Mouse (Mus musculus): ENCODE results near the gene Ece1. TPM values are rescaled to one million over a fixed set of nuclear protein-coding genes. Genes with fewer than 3 reads are reported as not detected.
"Not testable (repeated sequence)": the region's sequence is repeated elsewhere in the genome, so short reads cannot be mapped to it uniquely, and the experiment has no call there.

Ece1 gene
- polyA plus RNA-seq, 1 experiment from 2014 or later = 25.1 TPM

- H3K4me3 ChIP-seq (ENCODE audit: low read depth, low read length); DNase-seq (ENCODE audit: low spot score); H3K27me3 ChIP-seq (ENCODE audit: control insufficient read depth, insufficient read depth, low read length); H3K9ac ChIP-seq (ENCODE audit: low read depth, low read length); H3K36me3 ChIP-seq (ENCODE audit: control insufficient read depth, insufficient read depth, low read length); H3K27ac ChIP-seq (ENCODE audit: low read depth, low read length); H3K4me2 ChIP-seq (replicated peaks; ENCODE audit: low read depth, low read length); H3K4me1 ChIP-seq (replicated peaks; ENCODE audit: control insufficient read depth, insufficient read depth, low read length); H3K9me3 ChIP-seq (ENCODE audit: control insufficient read depth, low read length): not testable (repeated sequence)
- no CpG with 5 or more reads among the region's 11 CpGs for WGBS
- peak; percentile 66; the same call in 1 of the 2 replicates for ATAC-seq (ENCODE audit: low FRiP score)
Measured at GRCm38 (mm10) chr4:137970623-137971199, 108.7 kb downstream of the Ece1 start.

GRCm38 (mm10) chr4:137974856-137975432, 112.9 kb downstream of the Ece1 start:
- peak; percentile 32 for ATAC-seq (ENCODE audit: low FRiP score)
- H3K27ac ChIP-seq (ENCODE audit: low read depth, low read length); DNase-seq (ENCODE audit: low spot score); H3K27me3 ChIP-seq (ENCODE audit: control insufficient read depth, insufficient read depth, low read length); H3K4me1 ChIP-seq (replicated peaks; ENCODE audit: control insufficient read depth, insufficient read depth, low read length); H3K36me3 ChIP-seq (ENCODE audit: control insufficient read depth, insufficient read depth, low read length); H3K4me3 ChIP-seq (ENCODE audit: low read depth, low read length); H3K9ac ChIP-seq (ENCODE audit: low read depth, low read length); H3K4me2 ChIP-seq (replicated peaks; ENCODE audit: low read depth, low read length); H3K9me3 ChIP-seq (ENCODE audit: control insufficient read depth, low read length): not testable (repeated sequence)
- no CpG with 5 or more reads among the region's 11 CpGs for WGBS

- not testable (repeated sequence) for H3K9me3 ChIP-seq (ENCODE audit: control insufficient read depth, low read length); H3K4me3 ChIP-seq (ENCODE audit: low read depth, low read length); H3K4me2 ChIP-seq (replicated peaks; ENCODE audit: low read depth, low read length); H3K36me3 ChIP-seq (ENCODE audit: control insufficient read depth, insufficient read depth, low read length); H3K27me3 ChIP-seq (ENCODE audit: control insufficient read depth, insufficient read depth, low read length); H3K9ac ChIP-seq (ENCODE audit: low read depth, low read length); H3K27ac ChIP-seq (ENCODE audit: low read depth, low read length); DNase-seq (ENCODE audit: low spot score); H3K4me1 ChIP-seq (replicated peaks; ENCODE audit: control insufficient read depth, insufficient read depth, low read length)
- peak; percentile 59 for ATAC-seq (ENCODE audit: low FRiP score)
- WGBS = no CpG with 5 or more reads among the region's 11 CpGs
Measured at GRCm38 (mm10) chr4:137979066-137979644, 117.1 kb downstream of the Ece1 start.

- no peak overlapping the region for H3K4me2 ChIP-seq (replicated peaks; ENCODE audit: low read depth, low read length)
- no peak overlapping the region for H3K9ac ChIP-seq (ENCODE audit: low read depth, low read length)
- no peaks in the 10 kb centered on the region for H3K27me3 ChIP-seq (ENCODE audit: control insufficient read depth, insufficient read depth, low read length)
- H3K4me3 ChIP-seq (ENCODE audit: low read depth, low read length) = no peak overlapping the region
- no peaks in the 10 kb centered on the region for H3K4me1 ChIP-seq (replicated peaks; ENCODE audit: control insufficient read depth, insufficient read depth, low read length)
- no peaks in the 10 kb centered on the region for H3K36me3 ChIP-seq (ENCODE audit: control insufficient read depth, insufficient read depth, low read length)
- no peak for ATAC-seq (ENCODE audit: low FRiP score)
- no peak overlapping the region for H3K27ac ChIP-seq (ENCODE audit: low read depth, low read length)
- no peak for DNase-seq (ENCODE audit: low spot score)
- WGBS = 83% methylated on average over 1 of the region's 1 CpGs
- H3K9me3 ChIP-seq (ENCODE audit: control insufficient read depth, low read length) = no peaks in the 10 kb centered on the region
Measured at GRCm38 (mm10) chr4:137982869-137983268, 120.8 kb downstream of the Ece1 start.

- H3K9me3 ChIP-seq (ENCODE audit: control insufficient read depth, low read length) = no peaks in the 10 kb centered on the region
- no peaks in the 10 kb centered on the region for H3K36me3 ChIP-seq (ENCODE audit: control insufficient read depth, insufficient read depth, low read length)
- no peak overlapping the region for H3K9ac ChIP-seq (ENCODE audit: low read depth, low read length)
- no peaks in the 10 kb centered on the region for H3K4me1 ChIP-seq (replicated peaks; ENCODE audit: control insufficient read depth, insufficient read depth, low read length)
- H3K27me3 ChIP-seq (ENCODE audit: control insufficient read depth, insufficient read depth, low read length) = no peaks in the 10 kb centered on the region
- 53% methylated on average over 10 of the region's 10 CpGs for WGBS
- ATAC-seq (ENCODE audit: low FRiP score) (no peak), DNase-seq (ENCODE audit: low spot score) (peak; percentile 31)
- no peak overlapping the region for H3K4me3 ChIP-seq (ENCODE audit: low read depth, low read length)
- H3K27ac ChIP-seq (ENCODE audit: low read depth, low read length) = no peak overlapping the region
- H3K4me2 ChIP-seq (replicated peaks; ENCODE audit: low read depth, low read length) = no peak overlapping the region
Measured at GRCm38 (mm10) chr4:137984212-137984611, 122.2 kb downstream of the Ece1 start.

GRCm38 (mm10) chr4:137984746-137985145, 122.7 kb downstream of the Ece1 start:
- no peak overlapping the region for H3K4me3 ChIP-seq (ENCODE audit: low read depth, low read length)
- WGBS = 78% methylated on average over 5 of the region's 5 CpGs

GRCm38 (mm10) chr4:137989426-137989825, 127.4 kb downstream of the Ece1 start:
- Histone ChIP-seq H3K27me3 (ENCODE audit: control insufficient read depth, insufficient read depth, low read length) (no peaks in the 10 kb centered on the region), H3K4me1 (replicated peaks; ENCODE audit: control insufficient read depth, insufficient read depth, low read length) (0 out of 2 replicates have a peak, but pooled peaks cover 3% of the 10 kb centered on the region), H3K4me3 (ENCODE audit: low read depth, low read length) (no peak overlapping the region), H3K9ac (ENCODE audit: low read depth, low read length) (no peak overlapping the region), H3K36me3 (ENCODE audit: control insufficient read depth, insufficient read depth, low read length) (no peaks in the 10 kb centered on the region), H3K27ac (ENCODE audit: low read depth, low read length) (no peak overlapping the region), H3K9me3 (ENCODE audit: control insufficient read depth, low read length) (no peaks in the 10 kb centered on the region), H3K4me2 (replicated peaks; ENCODE audit: low read depth, low read length) (no peak overlapping the region)
- WGBS = 87% methylated on average over 5 of the region's 5 CpGs
- DNase-seq (ENCODE audit: low spot score) (no peak), ATAC-seq (ENCODE audit: low FRiP score) (no peak)

More at GRCm38 (mm10) chr4:137984746-137985145, 122.7 kb downstream of the Ece1 start:
- no peak overlapping the region for H3K4me2 ChIP-seq (replicated peaks; ENCODE audit: low read depth, low read length)
- H3K9me3 ChIP-seq (ENCODE audit: control insufficient read depth, low read length) = no peaks in the 10 kb centered on the region
- no peak overlapping the region for H3K9ac ChIP-seq (ENCODE audit: low read depth, low read length)
- no peaks in the 10 kb centered on the region for H3K4me1 ChIP-seq (replicated peaks; ENCODE audit: control insufficient read depth, insufficient read depth, low read length)
- ATAC-seq (ENCODE audit: low FRiP score) (no peak), DNase-seq (ENCODE audit: low spot score) (no peak)
- H3K27ac ChIP-seq (ENCODE audit: low read depth, low read length) = no peak overlapping the region
- H3K36me3 ChIP-seq (ENCODE audit: control insufficient read depth, insufficient read depth, low read length) = no peaks in the 10 kb centered on the region
- no peaks in the 10 kb centered on the region for H3K27me3 ChIP-seq (ENCODE audit: control insufficient read depth, insufficient read depth, low read length)

- peaks cover 4% of the 10 kb centered on the region; the same call in 1 of the 2 replicates for H3K4me1 ChIP-seq (replicated peaks; ENCODE audit: control insufficient read depth, insufficient read depth, low read length)
- no peaks in the 10 kb centered on the region for H3K36me3 ChIP-seq (ENCODE audit: control insufficient read depth, insufficient read depth, low read length)
- no peaks in the 10 kb centered on the region for H3K27me3 ChIP-seq (ENCODE audit: control insufficient read depth, insufficient read depth, low read length)
- no peak overlapping the region for H3K27ac ChIP-seq (ENCODE audit: low read depth, low read length)
- no peak overlapping the region for H3K4me2 ChIP-seq (replicated peaks; ENCODE audit: low read depth, low read length)
- ATAC-seq (ENCODE audit: low FRiP score) = no peak
- WGBS = 85% methylated on average over 4 of the region's 4 CpGs
- H3K9me3 ChIP-seq (ENCODE audit: control insufficient read depth, low read length) = no peaks in the 10 kb centered on the region
- no peak overlapping the region for H3K9ac ChIP-seq (ENCODE audit: low read depth, low read length)
- no peak for DNase-seq (ENCODE audit: low spot score)
- H3K4me3 ChIP-seq (ENCODE audit: low read depth, low read length) = no peak overlapping the region
Measured at GRCm38 (mm10) chr4:137990433-137990832, 128.4 kb downstream of the Ece1 start.

GRCm38 (mm10) chr4:137991240-137991639, 129.2 kb downstream of the Ece1 start:
- WGBS = 78% methylated on average over 7 of the region's 7 CpGs
- Histone ChIP-seq H3K36me3 (ENCODE audit: control insufficient read depth, insufficient read depth, low read length) (no peaks in the 10 kb centered on the region), H3K4me1 (replicated peaks; ENCODE audit: control insufficient read depth, insufficient read depth, low read length) (peaks cover 7% of the 10 kb centered on the region; the same call in 1 of the 2 replicates), H3K27me3 (ENCODE audit: control insufficient read depth, insufficient read depth, low read length) (no peaks in the 10 kb centered on the region), H3K4me3 (ENCODE audit: low read depth, low read length) (no peak overlapping the region), H3K9me3 (ENCODE audit: control insufficient read depth, low read length) (no peaks in the 10 kb centered on the region), H3K4me2 (replicated peaks; ENCODE audit: low read depth, low read length) (no peak overlapping the region), H3K27ac (ENCODE audit: low read depth, low read length) (no peak overlapping the region), H3K9ac (ENCODE audit: low read depth, low read length) (no peak overlapping the region)
- ATAC-seq (ENCODE audit: low FRiP score) (no peak), DNase-seq (ENCODE audit: low spot score) (no peak)

All from hindbrain, embryonic 11.5 days (tissue).